Mouse (Mus musculus) ES-E14 (cell line): ENCODE data around the gene Ndufa10. TPM values are rescaled to one million over a fixed set of nuclear protein-coding genes. Genes with fewer than 3 reads are reported as not detected.
"Not testable (repeated sequence)": the region's sequence is repeated elsewhere in the genome, so short reads cannot be mapped to it uniquely, and the experiment has no call there.

Experiments used
- DNase-seq: peaks from one replicate; pipeline ENCODE4 v3.0.0-alpha.2; 2013; ENCODE audit warnings: low read depth, low spot score
- H3K27ac ChIP-seq: 2 replicates; pipeline ENCODE4 v1.5.1; 2012; ENCODE audit warnings: low read depth, mild to moderate bottlenecking, low read length, moderate library complexity, mixed read lengths; ENCODE audit not compliant: poor library complexity, insufficient read depth, severe bottlenecking
- H3K36me3 ChIP-seq: 2 replicates; pipeline ENCODE4 v1.6.1; 2012; ENCODE audit warnings: mild to moderate bottlenecking, low read length, moderate library complexity, mixed read lengths; ENCODE audit not compliant: control insufficient read depth, poor library complexity, insufficient read depth, severe bottlenecking
- H3K4me1 ChIP-seq, 2 experiments: fragments of 150-350 bp in 1 of 2; sonication (generic) in 1 of 2; 2 replicates each; pipeline ENCODE4 v1.6.1; 2012; ENCODE audit warnings: low read length in 2 of 2, mild to moderate bottlenecking in 1 of 2, mixed read lengths in 1 of 2; ENCODE audit not compliant: control insufficient read depth in 2 of 2, insufficient read depth in 2 of 2, poor library complexity in 1 of 2
- H3K4me3 ChIP-seq, 2 experiments: fragments of 150-350 bp in 1 of 2; sonication (generic) in 1 of 2; 2 replicates each; pipeline ENCODE4 v1.5.1; 2012; ENCODE audit warnings: low read length in 2 of 2, low read depth in 1 of 2, mild to moderate bottlenecking in 1 of 2, mixed read lengths in 1 of 2; ENCODE audit not compliant: insufficient read depth in 1 of 2, poor library complexity in 1 of 2, severe bottlenecking in 1 of 2
- H3K9ac ChIP-seq: 2 replicates; pipeline ENCODE4 v1.6.1; 2012; ENCODE audit warnings: low read depth, mild to moderate bottlenecking, low read length, mixed read lengths; ENCODE audit not compliant: poor library complexity, insufficient read depth, severe bottlenecking
- H3K9me3 ChIP-seq: fragments of 150-350 bp; sonication (generic); 2 replicates; pipeline ENCODE4 v1.6.1; 2012; ENCODE audit warnings: low read depth, mild to moderate bottlenecking, low read length; ENCODE audit not compliant: control insufficient read depth, insufficient read depth
- CHD2 ChIP-seq: IDR thresholded peaks from 2 replicates; pipeline ENCODE4 v1.6.1; 2014; ENCODE audit warnings: mild to moderate bottlenecking, low read depth, low read length, inconsistent platforms
- HCFC1 ChIP-seq: IDR thresholded peaks from 2 replicates; pipeline ENCODE4 v1.6.1; 2012; ENCODE audit warnings: low read length, inconsistent platforms, borderline replicate concordance; ENCODE audit not compliant: insufficient read depth
- MAFK ChIP-seq: IDR thresholded peaks from 2 replicates; pipeline ENCODE4 v1.6.1; 2014; ENCODE audit warnings: mild to moderate bottlenecking, low read depth, low read length, inconsistent platforms; ENCODE audit not compliant: insufficient read depth
- ZC3H11A ChIP-seq: IDR thresholded peaks from 2 replicates; pipeline ENCODE4 v1.6.1; 2012; ENCODE audit warnings: low read depth, mild to moderate bottlenecking, inconsistent platforms, low read length, borderline replicate concordance
- ZNF384 ChIP-seq: IDR thresholded peaks from 2 replicates; pipeline ENCODE4 v1.6.1; 2012; ENCODE audit warnings: low read depth, low read length, inconsistent platforms
- in situ Hi-C, 2 experiments: fragments of 600-800 bp; cut with MboI; formaldehyde crosslinking; loops; one replicate each; pipeline ENCODE4 v1.15.1; 2025; ENCODE audit warnings: low sequenced_read_pairs in 2 of 2, inconsistent platforms in 1 of 2; ENCODE audit not compliant: unreplicated experiment in 2 of 2
- total RNA-seq: library from RNA; depleted of rRNA; stranded (reverse); fragments of 300-350 nt; gene quantifications from 2 replicates; pipeline ENCODE4 v1.2.3, GENCODE M21; 2012; rRNA removed

Ndufa10 gene
- 123 and 136 TPM in 2 replicates for total RNA-seq

DNA sequence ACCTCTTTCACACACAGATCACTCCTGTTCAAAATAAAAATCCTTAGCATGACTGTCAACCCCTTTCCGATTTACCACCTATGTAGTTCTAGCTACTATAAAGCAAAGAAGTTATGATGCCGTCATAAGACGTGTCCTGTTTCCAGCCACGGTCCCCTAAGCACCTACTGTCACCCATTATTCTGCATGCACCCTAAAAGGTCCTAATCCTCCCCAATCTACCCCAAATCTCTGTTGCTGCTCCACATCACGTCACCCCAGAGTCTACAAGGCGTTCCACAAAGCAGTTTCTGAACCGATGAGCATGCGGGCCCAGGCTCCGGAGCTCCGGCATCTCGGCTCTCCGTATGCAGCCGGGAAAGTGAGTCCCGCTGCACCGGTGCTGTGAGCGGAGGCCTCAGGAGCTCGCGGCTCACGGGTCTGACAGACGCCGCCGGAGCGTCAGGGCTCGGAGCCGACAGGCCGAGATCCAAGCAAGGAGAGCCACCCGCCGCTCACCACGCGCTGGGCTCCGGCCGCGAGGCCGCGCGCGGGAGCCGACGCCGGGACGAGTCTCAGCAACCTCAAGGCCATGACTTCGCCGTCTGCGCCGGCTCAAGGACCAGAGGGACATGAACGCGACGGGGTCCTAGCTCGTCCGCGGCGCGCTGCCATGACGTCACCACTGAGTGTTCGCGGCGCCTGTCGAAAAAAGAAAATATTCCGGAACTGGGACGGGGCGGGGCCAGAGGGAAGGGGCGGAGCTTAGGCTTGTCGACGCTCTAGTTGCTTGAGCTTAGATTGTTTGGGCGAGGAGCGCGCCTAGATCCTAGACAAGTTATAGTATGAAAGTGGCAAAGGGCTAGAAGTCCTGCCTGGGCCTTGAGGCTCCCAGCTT, at the start of gene Ndufa10:
TSS of gene Ndufa10 (minus strand) at position 696 of the 877 bp plus-strand sequence.
- DNase-seq: peak; percentile 91
- Histone ChIP-seq H3K9ac (peak within 1 kb of the TSS; percentile 96), H3K4me3 (peak within 1 kb of the TSS; percentile 84 to 91), H3K9me3 (no peaks in the 10 kb centered on the region), H3K27ac (no peak within 1 kb of the TSS), H3K4me1 (no peaks in the 10 kb centered on the region), H3K36me3 (peaks cover 17% of the 10 kb centered on the region)
- TF ChIP-seq HCFC1: peak; percentile 89
- TF ChIP-seq MAFK: no peak
- in situ Hi-C loops: no loop called here

DNA sequence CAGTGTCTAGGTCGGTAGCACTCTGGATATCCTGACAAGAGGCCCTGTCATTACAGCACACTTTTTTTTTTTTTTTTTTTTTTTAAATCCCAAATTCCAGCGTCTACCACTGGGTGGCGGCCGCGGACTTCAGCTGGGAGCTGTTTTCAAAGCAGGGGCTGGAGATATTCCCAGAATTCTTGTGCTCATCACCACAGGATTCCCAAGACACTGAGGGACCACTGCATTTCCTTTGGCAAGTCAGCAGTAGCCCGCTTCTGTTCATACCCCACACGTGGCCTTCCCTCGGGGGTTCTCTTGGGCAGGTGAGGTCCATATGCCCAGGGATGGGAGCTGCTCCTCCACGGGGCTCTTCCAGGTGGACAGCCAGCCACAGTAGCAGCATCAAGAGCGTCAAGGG, 47.7 kb upstream of the Ndufa10 start:
- no peak for TF ChIP-seq CHD2
- TF ChIP-seq HCFC1: no peak
- TF ChIP-seq MAFK: 0 out of 2 replicates have a peak, but pooled peaks have one; percentile 18
- TF ChIP-seq ZNF384: peak; percentile 100
- no peak overlapping the region for H3K9ac ChIP-seq
- H3K36me3 ChIP-seq: no peaks in the 10 kb centered on the region
- in situ Hi-C loops: no loop called here
- no peaks in the 10 kb centered on the region for H3K9me3 ChIP-seq
- H3K4me1 ChIP-seq: peaks cover 0 to 2% of the 10 kb centered on the region in 2 experiments; a peak in 1 of 4 replicates
- peak; percentile 36 for DNase-seq
- no peak overlapping the region for H3K27ac ChIP-seq
- no peak overlapping the region for H3K4me3 ChIP-seq

DNA sequence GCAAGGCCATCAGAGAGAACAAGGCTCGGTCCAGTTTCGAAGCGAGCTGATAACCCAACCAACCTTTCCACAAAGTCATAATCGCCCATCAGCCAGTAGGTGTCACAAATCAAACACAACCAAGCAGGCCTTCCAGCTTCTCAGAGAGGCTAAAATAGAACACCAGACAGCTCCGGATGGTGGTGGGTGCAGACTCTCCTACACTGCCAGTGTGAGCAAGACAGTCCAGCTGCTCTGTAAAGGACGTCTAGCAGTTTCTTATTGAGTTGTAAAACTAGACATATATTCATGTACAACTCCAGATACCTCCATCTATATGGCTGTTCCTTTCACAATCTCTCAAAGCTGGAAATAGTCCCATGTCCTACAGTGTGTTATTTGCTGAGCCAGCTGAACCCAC, 45.4 kb upstream of the Ndufa10 start:
- H3K4me1 ChIP-seq: peaks cover 0 to 2% of the 10 kb centered on the region in 2 experiments; a peak in 1 of 4 replicates
- in situ Hi-C loops: no loop called here
- no peak for DNase-seq
- no peak overlapping the region for H3K4me3 ChIP-seq
- H3K36me3 ChIP-seq: no peaks in the 10 kb centered on the region
- no peak for TF ChIP-seq MAFK
- no peak for TF ChIP-seq ZNF384
- TF ChIP-seq ZC3H11A: no peak
- no peak for TF ChIP-seq HCFC1
- no peak overlapping the region for H3K27ac ChIP-seq
- no peak overlapping the region for H3K9ac ChIP-seq
- no peaks in the 10 kb centered on the region for H3K9me3 ChIP-seq

DNA sequence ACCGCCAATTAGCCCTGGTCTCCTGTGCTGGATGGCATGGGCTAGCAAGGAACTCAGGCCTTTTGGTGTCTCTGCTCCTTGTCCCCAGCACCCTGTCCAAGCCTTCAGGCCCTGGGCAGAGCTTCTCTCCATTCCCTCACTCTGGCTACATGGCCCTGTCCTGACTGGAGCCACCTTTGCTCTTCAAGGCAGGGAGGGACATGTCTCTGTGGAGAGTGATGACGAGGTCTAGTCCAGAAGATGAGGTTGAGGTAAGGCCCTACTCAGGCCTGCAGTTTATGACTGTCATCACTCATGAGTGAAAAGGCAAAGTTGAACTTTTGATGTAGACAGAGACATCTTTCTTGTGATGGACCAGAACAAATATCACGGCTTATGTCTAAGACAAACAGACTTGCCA, 44.9 kb upstream of the Ndufa10 start, which contains the start of gene Olfr1414:
TSS of gene Olfr1414 (minus strand) at position 101 of the 400 bp plus-strand sequence.
- no peak within 1 kb of the TSS for H3K4me3 ChIP-seq
- H3K4me1 ChIP-seq: peaks cover 0 to 2% of the 10 kb centered on the region in 2 experiments; a peak in 1 of 4 replicates
- TF ChIP-seq MAFK: no peak
- no peak for TF ChIP-seq CHD2
- TF ChIP-seq ZNF384: no peak
- no peak for TF ChIP-seq HCFC1
- no peak for TF ChIP-seq ZC3H11A
- DNase-seq: no peak
- no peaks in the 10 kb centered on the region for H3K9me3 ChIP-seq
- H3K36me3 ChIP-seq: no peaks in the 10 kb centered on the region
- H3K9ac ChIP-seq: no peak within 1 kb of the TSS
- H3K27ac ChIP-seq: no peak within 1 kb of the TSS
- in situ Hi-C loops: no loop called here

DNA sequence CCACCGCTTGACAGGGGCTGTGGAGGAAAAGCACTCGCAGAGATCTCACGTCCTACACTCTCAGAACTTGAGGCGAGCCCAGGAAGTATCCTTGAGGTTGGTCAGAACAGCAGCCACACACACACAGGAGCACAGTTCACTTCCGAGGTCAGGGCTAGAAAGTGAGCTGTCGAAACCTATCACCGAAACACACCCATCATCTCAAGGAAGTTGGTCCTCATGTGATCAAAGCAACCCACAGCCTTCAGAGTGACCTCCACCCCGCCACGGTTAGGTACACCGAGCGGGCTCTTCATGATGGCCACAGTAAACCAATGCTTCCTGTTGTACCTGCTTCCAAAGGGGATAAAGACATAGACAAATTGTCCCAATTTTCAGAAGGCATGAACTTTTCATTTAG, 41.7 kb upstream of the Ndufa10 start:
- H3K36me3 ChIP-seq: no peaks in the 10 kb centered on the region
- in situ Hi-C loops: no loop called here
- H3K27ac ChIP-seq: no peak overlapping the region
- peaks cover 0 to 2% of the 10 kb centered on the region in 2 experiments; a peak in 1 of 4 replicates for H3K4me1 ChIP-seq
- no peak overlapping the region for H3K4me3 ChIP-seq
- no peak for TF ChIP-seq ZC3H11A
- no peak overlapping the region for H3K9ac ChIP-seq
- no peaks in the 10 kb centered on the region for H3K9me3 ChIP-seq
- DNase-seq: no peak

DNA sequence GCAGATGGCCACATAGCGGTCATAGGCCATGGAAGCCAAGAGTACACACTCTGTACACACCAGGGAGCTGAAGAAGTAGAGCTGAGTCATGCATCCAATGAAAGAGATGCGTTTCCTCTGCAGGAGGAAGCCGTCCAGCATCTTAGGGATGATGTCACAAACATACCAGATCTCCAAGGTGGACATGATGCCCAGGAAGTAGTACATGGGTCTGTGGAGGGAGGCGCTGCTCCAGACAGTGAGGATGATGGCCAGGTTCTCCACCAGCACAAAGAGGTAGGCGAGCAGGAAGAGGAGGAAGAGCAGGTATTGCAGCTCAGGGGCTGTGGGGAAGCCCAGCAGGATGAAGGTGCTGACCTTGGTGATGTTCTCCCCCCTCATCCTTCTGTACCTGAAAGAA, 38.0 kb upstream of the Ndufa10 start:
- in situ Hi-C loops, H3K27ac ChIP-seq, H3K36me3 ChIP-seq, H3K4me1 ChIP-seq, H3K9me3 ChIP-seq, H3K4me3 ChIP-seq, H3K9ac ChIP-seq, DNase-seq: not testable (repeated sequence)
